Comparison of ENCODE assay signal across 8 mouse cellular contexts in the genomic region with DNA sequence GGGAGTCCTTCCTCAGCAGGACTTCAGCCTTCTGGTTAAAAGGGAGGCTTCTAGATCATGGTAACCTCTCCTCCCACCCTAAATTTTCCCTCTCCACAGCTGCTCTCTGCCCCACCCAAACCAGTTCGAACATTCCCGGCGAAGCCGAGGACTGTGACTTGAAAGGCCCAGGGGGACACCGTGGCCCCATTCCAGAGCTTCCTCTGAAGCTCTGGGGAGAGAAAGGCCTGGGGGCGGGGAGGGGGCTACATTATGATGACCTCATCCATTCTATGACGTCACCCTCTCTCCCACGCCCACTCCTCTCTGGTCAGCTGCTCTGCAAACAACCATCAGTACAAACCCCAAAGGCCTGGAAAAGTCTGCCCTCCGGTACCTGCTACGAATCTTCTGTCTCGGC. TPM values are rescaled to one million over a fixed set of nuclear protein-coding genes. Genes with fewer than 3 reads are reported as not detected.
DNase-seq lines count a peak whose midpoint lies in the region; ATAC-seq and TF ChIP-seq lines count a peak whose summit lies in the region.

A gene (plus strand): TSS at position 303 of the 400 bp plus-strand sequence.

- 80% methylated on average over 11 of the region's 11 CpGs for WGBS in hindbrain, embryonic 12.5 days
- WGBS in midbrain, embryonic 12.5 days = 78% methylated on average over 11 of the region's 11 CpGs

- peak within 1 kb of the TSS; percentile 63 to 77 for H3K4me3 ChIP-seq in MEL (ENCODE audit: control insufficient read depth in 1 of 2, insufficient read depth in 1 of 2, low read depth in 2 of 2, low read length in 2 of 2)
- peak within 1 kb of the TSS; percentile 30 for H3K4me3 ChIP-seq in hindbrain, embryonic 12.5 days
- H3K4me3 ChIP-seq in midbrain, embryonic 12.5 days = peak within 1 kb of the TSS; percentile 34

- 0 out of 4 replicates have a peak, but pooled peaks cover 0 to 6% of the 10 kb centered on the region in 2 experiments for H3K4me1 ChIP-seq in MEL (ENCODE audit: control insufficient read depth in 1 of 2, insufficient read depth in 2 of 2, low read length in 2 of 2)
- H3K4me1 ChIP-seq in hindbrain, embryonic 12.5 days = peaks cover 13% of the 10 kb centered on the region
- H3K4me1 ChIP-seq in midbrain, embryonic 12.5 days = peaks cover 10% of the 10 kb centered on the region

- no peaks in the 10 kb centered on the region for H3K27me3 ChIP-seq in MEL (ENCODE audit: control insufficient read depth in 1 of 2, insufficient read depth in 2 of 2, low read length in 2 of 2)
- H3K27me3 ChIP-seq in hindbrain, embryonic 12.5 days = no peaks in the 10 kb centered on the region
- peaks cover 62% of the 10 kb centered on the region for H3K27me3 ChIP-seq in midbrain, embryonic 12.5 days

- no peaks in the 10 kb centered on the region for H3K36me3 ChIP-seq in MEL (ENCODE audit: control insufficient read depth in 1 of 2, insufficient read depth in 2 of 2, low read length in 2 of 2)
- H3K36me3 ChIP-seq in hindbrain, embryonic 12.5 days = no peaks in the 10 kb centered on the region
- H3K36me3 ChIP-seq in midbrain, embryonic 12.5 days = no peaks in the 10 kb centered on the region

- no peak for ATAC-seq in hindbrain, embryonic 12.5 days (ENCODE audit: low FRiP score)
- no peak for ATAC-seq in midbrain, embryonic 12.5 days (ENCODE audit: low FRiP score, low read depth)

- no peak within 1 kb of the TSS for H3K27ac ChIP-seq in MEL (ENCODE audit: control insufficient read depth, low read depth, low read length)
- peak within 1 kb of the TSS; percentile 31; the same call in 1 of the 2 replicates for H3K27ac ChIP-seq in hindbrain, embryonic 12.5 days
- H3K27ac ChIP-seq in midbrain, embryonic 12.5 days (replicated peaks) = no peak within 1 kb of the TSS

- no peak for TF ChIP-seq POLR2A in MEL (IDR thresholded peaks at IDR 0.05; ENCODE audit: control insufficient read depth in 1 of 2, insufficient read depth in 1 of 2, low read depth in 1 of 2, low read length in 2 of 2, poor library complexity in 1 of 2)

- H3K79me2 ChIP-seq in MEL (ENCODE audit: control insufficient read depth, insufficient read depth, low read length, poor library complexity) = no peaks in the 10 kb centered on the region; the same call in 1 of the 2 replicates

- H3K4me2 ChIP-seq in hindbrain, embryonic 12.5 days (replicated peaks) = peak within 1 kb of the TSS; percentile 58
- H3K4me2 ChIP-seq in midbrain, embryonic 12.5 days (replicated peaks) = peak within 1 kb of the TSS; percentile 55

- DNase-seq in heart, adult 11 months = peak; percentile 91
- no peak for DNase-seq in heart, postnatal 4 days
- no peak for DNase-seq in MEL (ENCODE audit: low read depth, low spot score)
- DNase-seq in embryo, embryonic 11 days = no peak
- DNase-seq in thymus, postnatal 36 days = no peak
- DNase-seq in spleen, postnatal 36 days (ENCODE audit: low spot score in 2 of 2) = no peak

- H3K9ac ChIP-seq in MEL (ENCODE audit: control insufficient read depth, low read depth, low read length, poor library complexity, severe bottlenecking) = peak within 1 kb of the TSS; percentile 87
- peak within 1 kb of the TSS; percentile 57 for H3K9ac ChIP-seq in hindbrain, embryonic 12.5 days
- peak within 1 kb of the TSS; percentile 46 for H3K9ac ChIP-seq in midbrain, embryonic 12.5 days (replicated peaks)

- TF ChIP-seq RAD21 in MEL (IDR thresholded peaks at IDR 0.05; ENCODE audit: low read depth, low read length) = no peak

- no peaks in the 10 kb centered on the region for H3K9me3 ChIP-seq in MEL (replicated peaks; ENCODE audit: insufficient read depth, low read length)
- no peaks in the 10 kb centered on the region for H3K9me3 ChIP-seq in hindbrain, embryonic 12.5 days (replicated peaks)
- no peaks in the 10 kb centered on the region for H3K9me3 ChIP-seq in midbrain, embryonic 12.5 days

- TF ChIP-seq CTCF in MEL (IDR thresholded peaks at IDR 0.05 in 2 of 3, conservative IDR thresholded peaks at IDR 0.05 in 1 of 3; ENCODE audit: control insufficient read depth in 1 of 3, insufficient read depth in 1 of 3, low read depth in 2 of 3, low read length in 3 of 3, poor library complexity in 1 of 3, severe bottlenecking in 1 of 3) = no peak

- no peak for TF ChIP-seq EP300 in MEL (IDR thresholded peaks at IDR 0.05; ENCODE audit: low read depth in 1 of 2, low read length in 2 of 2)

TF ChIP-seq in MEL, 35 proteins besides CTCF, POLR2A, EP300 and RAD21:
- no peak for TF ChIP-seq HCFC1 (IDR thresholded peaks at IDR 0.05; ENCODE audit: low read depth, low read length)
- no peak for TF ChIP-seq SIN3A (IDR thresholded peaks at IDR 0.05; ENCODE audit: low read length)
- no peak for TF ChIP-seq ZC3H11A (IDR thresholded peaks at IDR 0.05; ENCODE audit: low read depth, low read length)
- TF ChIP-seq ZMIZ1 (IDR thresholded peaks at IDR 0.05; ENCODE audit: low read depth, low read length) = no peak
- no peak for TF ChIP-seq BHLHE40 (IDR thresholded peaks at IDR 0.05; ENCODE audit: borderline replicate concordance, low read depth, low read length)
- no peak for TF ChIP-seq TCF12 (IDR thresholded peaks at IDR 0.05; ENCODE audit: low read depth, low read length)
- no peak for TF ChIP-seq MEF2A (IDR thresholded peaks at IDR 0.05; ENCODE audit: extremely low read depth, insufficient replicate concordance, low read depth, low read length, poor library complexity, severe bottlenecking)
- no peak for TF ChIP-seq USF1 (IDR thresholded peaks at IDR 0.05; ENCODE audit: low read depth, low read length)

RNA-seq across cellular contexts. Expression of the gene that starts here (rescaled TPM):
- under 1 TPM; 0.26 to 0.47 TPM for total RNA-seq in heart, postnatal 4 days (2021)
- total RNA-seq in MEL (2012; rRNA removed) = not detected in 2 replicates
- under 1 TPM in 1 of 2 experiments, not detected in 1; 0.04 TPM for polyA plus RNA-seq in MEL (2012; ENCODE audit: insufficient read depth in 1 of 2, insufficient read length in 2 of 2, low read depth in 1 of 2, low replicate concordance in 2 of 2, missing spikeins in 1 of 2)
- polyA plus RNA-seq in hindbrain, embryonic 12.5 days (2016; fragmentation: Nextera tagmentation; extraction: Ambion mirVana) = not detected in 2 replicates
- not detected in 2 replicates for polyA plus RNA-seq in midbrain, embryonic 12.5 days (2016; fragmentation: Nextera tagmentation; extraction: Ambion mirVana)
